Mouse (Mus musculus): ENCODE results near the gene Ulk4.

Gene Ulk4

DNA sequence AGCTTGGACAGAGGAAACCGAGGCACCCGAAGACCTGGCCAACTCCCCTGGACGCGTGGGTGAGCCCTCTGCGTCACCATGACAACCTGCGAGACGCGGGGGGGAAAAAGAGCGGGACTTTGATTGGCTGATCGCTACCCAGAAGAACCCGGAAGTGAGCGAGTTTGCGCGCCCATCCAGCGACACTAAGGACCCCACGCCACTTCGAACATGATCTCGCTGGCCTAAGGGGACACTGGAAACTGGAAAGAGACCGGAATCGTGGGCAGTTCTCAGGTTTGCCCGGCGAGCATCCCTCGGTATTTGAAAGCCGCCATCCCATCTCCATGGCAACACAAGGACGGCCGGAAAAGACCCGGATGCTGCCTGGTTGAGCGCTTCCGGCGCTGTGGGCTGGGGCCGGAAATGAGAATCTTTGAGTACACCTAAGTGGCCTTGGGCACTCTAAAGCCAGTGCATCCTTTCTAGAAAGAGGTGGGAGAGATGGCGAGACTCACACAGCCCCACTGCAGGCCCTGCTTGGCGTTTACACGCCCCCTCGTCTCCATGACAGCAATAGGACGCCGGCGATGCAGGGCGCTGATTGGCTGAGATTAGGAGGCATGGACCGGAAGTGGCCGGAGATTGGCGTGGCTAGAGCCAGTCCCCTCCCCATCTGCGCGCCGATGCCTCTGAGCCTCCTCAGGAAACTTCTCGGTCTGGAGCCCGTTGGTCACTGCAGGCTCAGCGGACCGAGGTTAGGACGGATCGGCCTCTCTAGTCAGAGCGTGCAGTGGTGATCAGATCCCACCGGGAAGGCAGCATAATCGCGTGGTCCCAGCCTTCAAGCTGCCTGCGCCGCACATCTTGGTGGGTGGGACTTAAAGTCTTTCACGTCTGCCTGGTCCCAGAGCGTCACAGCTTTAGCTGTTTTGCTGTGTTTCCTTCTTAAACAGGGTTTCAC is at the start of gene Ulk4:
Ulk4 (minus strand) TSS at position 80 of the 943 bp plus-strand sequence.
- DNase-seq (ENCODE audit: low spot score) = peak; percentile 96

- no peak for DNase-seq (ENCODE audit: low spot score)
Measured at GRCm38 (mm10) chr9:121322034-121322433, 45.0 kb upstream of the Ulk4 start.

DNA sequence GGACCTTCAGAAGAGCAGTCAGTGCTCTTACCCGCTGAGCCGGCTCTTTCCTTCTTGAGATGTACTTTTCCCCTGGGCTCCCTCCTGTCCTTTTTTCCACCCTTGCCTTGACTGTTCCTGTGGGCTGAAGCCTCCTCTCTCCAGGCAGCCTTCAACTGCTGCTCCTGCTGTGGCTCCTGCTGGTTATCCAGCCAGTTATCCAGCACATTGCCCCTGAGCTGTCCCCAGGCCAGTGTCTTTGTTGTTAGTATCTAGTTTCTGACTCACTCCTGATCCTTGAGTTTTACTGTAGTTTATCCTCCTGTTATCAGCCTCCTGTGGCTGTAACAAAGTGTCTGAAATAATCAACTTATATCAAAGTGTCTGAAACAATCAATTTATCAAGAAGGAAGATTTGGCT is 44.1 kb upstream of the Ulk4 start:
- DNase-seq (ENCODE audit: low spot score) = no peak

GRCm38 (mm10) chr9:121320433-121320832 is 43.4 kb upstream of the Ulk4 start:
- no peak for DNase-seq (ENCODE audit: low spot score)

GRCm38 (mm10) chr9:121319323-121319966 is 42.4 kb upstream of the Ulk4 start:
- DNase-seq (ENCODE audit: low spot score) = peak; percentile 72

GRCm38 (mm10) chr9:121316621-121317405 is 39.8 kb upstream of the Ulk4 start:
- no peak for DNase-seq (ENCODE audit: low spot score)

- DNase-seq (ENCODE audit: low spot score) = no peak
Measured at GRCm38 (mm10) chr9:121315901-121316595, 39.1 kb upstream of the Ulk4 start.

DNA sequence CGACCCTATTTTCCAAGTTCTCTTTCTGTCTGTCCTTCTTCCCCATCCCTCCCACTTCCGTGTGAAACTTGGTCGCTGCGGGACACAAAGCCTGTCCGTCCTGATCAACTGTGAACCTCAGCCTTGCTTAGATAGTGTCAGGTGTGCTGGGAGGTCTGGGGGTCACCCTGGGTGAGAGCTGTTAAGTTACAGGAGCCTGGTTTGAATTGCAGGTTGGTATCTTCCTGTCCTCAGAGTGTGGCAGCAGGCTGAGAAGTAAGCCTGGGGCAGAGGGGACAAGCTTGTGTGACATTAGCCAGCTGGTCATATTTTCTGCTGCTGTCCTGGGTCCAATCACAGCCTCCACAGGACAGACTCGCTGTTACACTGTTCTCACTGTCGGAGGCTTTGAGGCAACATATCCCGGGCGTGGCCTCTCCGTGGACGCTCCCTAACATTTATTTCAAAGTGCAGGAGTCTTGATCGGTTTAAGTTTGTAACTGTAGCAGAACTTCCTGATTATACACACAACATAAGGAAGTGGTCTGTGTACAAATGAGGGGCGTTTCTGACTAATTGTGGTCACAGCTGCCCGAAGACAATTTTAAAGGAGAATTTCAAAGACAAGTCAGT is 37.6 kb upstream of the Ulk4 start:
- DNase-seq (ENCODE audit: low spot score) = peak; percentile 52

GRCm38 (mm10) chr9:121313656-121314374 is 36.8 kb upstream of the Ulk4 start:
- peak; percentile 92 for DNase-seq (ENCODE audit: low spot score)

GRCm38 (mm10) chr9:121312237-121312891 is 35.4 kb upstream of the Ulk4 start:
- peak; percentile 67 for DNase-seq (ENCODE audit: low spot score)

GRCm38 (mm10) chr9:121311846-121312236 is 34.8 kb upstream of the Ulk4 start:
- no peak for DNase-seq (ENCODE audit: low spot score)

DNA sequence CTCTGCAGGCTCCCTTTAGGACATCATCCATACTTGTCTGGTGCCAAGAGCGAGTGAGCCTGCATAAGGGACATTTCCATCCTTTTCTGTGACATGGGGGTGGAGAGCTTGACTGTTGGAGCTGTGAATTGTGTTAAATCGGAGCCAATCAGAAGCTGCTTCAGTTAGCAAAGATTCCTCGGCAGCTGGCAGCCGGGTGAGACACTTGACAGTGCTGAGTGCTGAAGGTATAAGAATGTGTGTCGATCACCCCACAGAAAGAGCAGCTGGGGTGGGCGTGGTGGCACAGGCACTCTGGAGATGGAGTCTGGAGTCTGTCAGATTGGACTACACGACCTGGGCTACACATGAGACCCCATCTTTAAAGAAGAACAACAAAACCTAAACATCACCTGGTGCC is 33.5 kb upstream of the Ulk4 start:
- DNase-seq (ENCODE audit: low spot score) = no peak

- no peak for DNase-seq (ENCODE audit: low spot score)
Measured at GRCm38 (mm10) chr9:121309287-121309686, 32.3 kb upstream of the Ulk4 start.

GRCm38 (mm10) chr9:121305456-121305855 is 28.5 kb upstream of the Ulk4 start:
- no peak for DNase-seq (ENCODE audit: low spot score)

GRCm38 (mm10) chr9:121304520-121304919 is 27.5 kb upstream of the Ulk4 start:
- no peak for DNase-seq (ENCODE audit: low spot score)

DNA sequence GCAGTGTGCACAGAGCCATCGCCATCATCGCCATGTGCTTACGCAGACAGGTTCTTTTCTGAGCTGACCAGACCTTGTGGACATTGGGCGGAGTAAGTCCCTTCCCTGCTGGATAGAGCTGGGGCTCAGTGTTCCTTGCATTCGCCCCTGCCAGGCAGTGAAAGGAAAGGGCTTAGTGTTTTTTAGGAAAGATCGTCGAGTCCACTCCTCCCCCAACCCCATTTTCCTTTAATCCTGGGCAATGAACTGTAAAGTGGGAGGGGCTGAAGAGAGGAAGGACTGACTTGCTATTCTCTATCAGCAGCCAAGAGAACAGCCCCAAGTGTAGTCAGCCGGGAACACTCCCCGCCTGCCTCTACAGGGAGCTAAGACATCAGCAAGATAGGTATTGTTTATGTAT is 26.8 kb upstream of the Ulk4 start:
- peak; percentile 79 for DNase-seq (ENCODE audit: low spot score)

- no peak for DNase-seq (ENCODE audit: low spot score)
Measured at GRCm38 (mm10) chr9:121303086-121303485, 26.1 kb upstream of the Ulk4 start.

DNA sequence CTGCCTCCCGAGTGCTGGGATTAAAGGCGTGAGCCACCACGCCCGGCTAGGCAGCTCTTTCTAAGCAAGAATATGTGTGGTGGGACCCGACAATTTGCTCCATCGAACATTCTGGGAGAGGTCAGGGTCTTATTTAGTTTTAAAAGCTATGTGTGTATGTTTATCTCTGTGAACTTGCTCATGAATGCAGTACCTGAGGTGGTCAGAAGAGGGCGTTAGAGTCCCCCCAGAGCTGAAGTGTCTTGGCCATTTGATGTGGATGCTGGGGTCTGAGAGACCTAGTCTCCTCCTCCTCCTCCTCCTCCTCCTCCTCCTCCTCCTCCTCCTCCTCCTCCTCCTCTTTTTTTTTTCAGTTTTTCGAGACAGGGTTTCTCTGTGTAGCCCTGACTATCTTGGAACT is 25.5 kb upstream of the Ulk4 start:
- no peak for DNase-seq (ENCODE audit: low spot score)

DNA sequence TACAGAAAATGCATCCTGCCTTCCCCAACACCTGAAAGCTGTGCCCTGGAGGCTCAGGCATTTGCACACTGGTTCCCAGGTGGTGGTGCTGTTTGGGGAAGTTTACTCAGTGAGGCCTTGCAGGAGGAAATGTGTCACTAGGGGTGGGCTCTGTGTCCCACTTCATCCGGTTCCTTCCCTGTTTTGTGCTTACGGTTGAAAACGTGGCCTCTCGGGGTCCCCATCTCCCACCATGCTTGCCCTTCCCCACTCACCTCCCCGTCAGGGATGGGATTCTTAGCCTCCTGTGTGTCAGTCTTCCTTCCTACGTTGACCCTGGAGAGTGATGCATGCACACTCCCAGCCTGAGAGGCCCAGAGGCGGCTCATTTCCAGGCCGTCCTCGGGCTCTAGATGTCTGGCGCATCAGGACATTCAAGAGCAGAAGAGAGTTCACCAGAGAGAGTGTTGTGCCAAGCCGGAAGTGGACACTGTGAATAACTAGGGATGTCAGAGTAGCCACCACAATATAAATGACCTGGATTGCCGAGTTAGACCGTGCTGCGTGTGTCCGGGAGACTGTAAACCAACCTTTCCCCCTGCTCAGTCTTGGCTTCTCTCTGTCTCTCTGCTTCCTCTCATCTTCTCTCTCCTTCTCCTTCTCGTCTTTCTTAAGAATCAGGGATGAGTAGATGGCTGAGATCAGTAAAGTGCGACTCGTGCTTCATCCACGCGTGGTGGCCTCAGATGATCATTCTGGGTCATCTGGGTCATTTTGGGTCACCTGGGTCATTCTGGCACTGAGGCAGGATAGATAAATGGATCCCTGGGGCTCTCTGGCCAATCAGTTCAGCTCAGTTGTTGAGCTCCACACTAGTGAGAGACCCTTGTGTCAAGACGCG is 24.3 kb upstream of the Ulk4 start:
- no peak for DNase-seq (ENCODE audit: low spot score)
